Mouse (Mus musculus): ENCODE measurements at regions not wholly inside any gene's neighbourhood (a gene's known extent, or its start where the extent isn't known, plus 50 kb on each side); places are given as distances from the start of the nearest gene placed in this dataset.

DNA sequence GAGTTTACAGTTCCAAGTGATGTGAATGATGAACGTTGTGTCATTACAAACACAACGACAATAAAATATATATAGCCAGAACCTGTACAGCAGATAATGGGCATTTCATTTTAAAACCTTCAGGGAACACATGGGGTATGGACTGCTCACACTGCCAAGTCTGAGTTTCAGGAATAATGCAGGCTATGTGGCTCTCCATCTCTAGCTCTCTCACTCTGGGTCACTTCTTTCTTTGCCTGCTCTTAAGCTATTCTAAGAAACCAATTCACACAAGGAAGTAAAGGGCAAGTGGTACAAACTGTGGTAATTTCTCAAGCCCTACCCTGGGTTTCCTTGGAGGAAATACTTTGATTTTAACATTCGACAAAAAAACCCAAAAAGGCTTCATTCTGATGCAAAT is 192.5 kb downstream of the Efnb2 start:
- TF ChIP-seq EP300 (IDR thresholded peaks at IDR 0.05) (no peak), CTCF (IDR thresholded peaks at IDR 0.05) (no peak)

Data from lung, postnatal 0 days (tissue).